Mouse (Mus musculus): Measurements from ENCODE around the gene Slc35e4. TPM values are rescaled to one million over a fixed set of nuclear protein-coding genes. Genes with fewer than 3 reads are reported as not detected.

The Slc35e4 gene
- total RNA-seq, 2 experiments from 2014 or later, result 15.8 to 19.4 TPM

GRCm38 (mm10) chr11:3864343-3864742 is 50.1 kb downstream of the Slc35e4 start:
- DNase-seq, result no peak

GRCm38 (mm10) chr11:3863454-3864112 is 50.9 kb downstream of the Slc35e4 start, which contains the start of gene Osbp2:
TSS of gene Osbp2 (minus strand) at chr11:3863903.
- peak; percentile 67 for DNase-seq

GRCm38 (mm10) chr11:3862661-3863453 is 51.6 kb downstream of the Slc35e4 start:
- DNase-seq, result peak; percentile 10

- DNase-seq, result no peak
Measured at GRCm38 (mm10) chr11:3860361-3860760, 54.1 kb downstream of the Slc35e4 start.

- no peak for DNase-seq
Measured at GRCm38 (mm10) chr11:3859778-3860177, 54.7 kb downstream of the Slc35e4 start.

- no peak for DNase-seq
Measured at GRCm38 (mm10) chr11:3857902-3858301, 56.6 kb downstream of the Slc35e4 start.

Other genes starting within 250 kb of the Slc35e4 start
- under 1 TPM; 0.49 to 0.88 TPM for gene Osbp2, start 50.8 kb downstream of the Slc35e4 start, total RNA-seq (2021)
- gene 4921536K21Rik, start 19.6 kb downstream of the Slc35e4 start, total RNA-seq (2021), result under 1 TPM in 1 of 2 experiments, not detected in 1; 0.23 TPM
- 1 to 10 TPM; 2.1 to 2.8 TPM for gene Dusp18, start 19.4 kb downstream of the Slc35e4 start, total RNA-seq (2021)
- gene Tcn2, start 17.5 kb upstream of the Slc35e4 start, total RNA-seq (2021), result 10 to 100 TPM; 17.4 to 22.2 TPM
- gene Pes1, start 49.3 kb upstream of the Slc35e4 start, total RNA-seq (2021), result 10 to 100 TPM; 42.0 to 44.9 TPM
- not detected for gene 4930556J24Rik, start 62.1 kb upstream of the Slc35e4 start, total RNA-seq (2021)
- 1 to 10 TPM; 2.4 to 4.2 TPM for gene Gal3st1, start 69.0 kb upstream of the Slc35e4 start, total RNA-seq (2021)
- gene Sec14l4, start 116.8 kb upstream of the Slc35e4 start, total RNA-seq (2021), result under 1 TPM in 1 of 2 experiments, not detected in 1; 0.11 TPM
- gene Sec14l3, start 150.2 kb upstream of the Slc35e4 start, total RNA-seq (2021), result not detected
- 10 to 100 TPM; 25.7 to 34.8 TPM for gene Mtfp1, start 180.8 kb upstream of the Slc35e4 start, total RNA-seq (2021)
- gene Sec14l2, start 208.8 kb upstream of the Slc35e4 start, total RNA-seq (2021), result 1 to 10 TPM; 1.4 to 2.3 TPM
- gene Rnf215, start 220.5 kb upstream of the Slc35e4 start, total RNA-seq (2021), result 10 to 100 TPM in 1 of 2 experiments, 1 to 10 TPM in 1; 7.8 to 13.3 TPM
- gene Ccdc157, start 245.6 kb upstream of the Slc35e4 start, total RNA-seq (2021), result 1 to 10 TPM; 5.9 to 8.8 TPM
- gene Sf3a1, start 245.7 kb upstream of the Slc35e4 start, total RNA-seq (2021), result 10 to 100 TPM; 28.1 to 32.6 TPM